Mouse (Mus musculus): ENCODE data around the gene Arhgap42. TPM values are rescaled to one million over a fixed set of nuclear protein-coding genes. Genes with fewer than 3 reads are reported as not detected.
A peak's percentile ranks its signal among the peaks of the same experiment; 100 is the strongest.

Gene Arhgap42
- total RNA-seq, 2 experiments from 2014 or later = 7.4 to 9.4 TPM

DNA sequence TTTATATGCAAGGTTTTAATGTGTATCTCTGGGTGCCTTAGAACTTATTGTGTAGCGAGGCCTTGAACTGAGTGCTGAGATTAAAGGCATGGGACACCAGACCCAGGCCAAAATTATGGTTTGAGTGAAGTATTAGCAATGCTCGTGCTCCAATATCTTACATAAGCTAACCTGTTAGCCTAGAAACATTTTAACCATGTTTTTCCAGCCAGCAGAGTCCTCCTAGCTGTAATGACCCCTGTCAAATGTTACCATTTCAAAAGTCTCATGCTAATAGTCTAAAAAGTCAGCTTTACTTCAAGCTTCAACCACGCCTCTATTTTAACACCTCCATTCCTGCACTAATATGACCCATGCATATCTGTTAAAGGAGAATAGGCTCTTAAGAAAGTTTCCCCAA is 84.3 kb downstream of the Arhgap42 start:
- intact Hi-C loops (cut with DNase I) = no loop called here
- DNase-seq = no peak

DNA sequence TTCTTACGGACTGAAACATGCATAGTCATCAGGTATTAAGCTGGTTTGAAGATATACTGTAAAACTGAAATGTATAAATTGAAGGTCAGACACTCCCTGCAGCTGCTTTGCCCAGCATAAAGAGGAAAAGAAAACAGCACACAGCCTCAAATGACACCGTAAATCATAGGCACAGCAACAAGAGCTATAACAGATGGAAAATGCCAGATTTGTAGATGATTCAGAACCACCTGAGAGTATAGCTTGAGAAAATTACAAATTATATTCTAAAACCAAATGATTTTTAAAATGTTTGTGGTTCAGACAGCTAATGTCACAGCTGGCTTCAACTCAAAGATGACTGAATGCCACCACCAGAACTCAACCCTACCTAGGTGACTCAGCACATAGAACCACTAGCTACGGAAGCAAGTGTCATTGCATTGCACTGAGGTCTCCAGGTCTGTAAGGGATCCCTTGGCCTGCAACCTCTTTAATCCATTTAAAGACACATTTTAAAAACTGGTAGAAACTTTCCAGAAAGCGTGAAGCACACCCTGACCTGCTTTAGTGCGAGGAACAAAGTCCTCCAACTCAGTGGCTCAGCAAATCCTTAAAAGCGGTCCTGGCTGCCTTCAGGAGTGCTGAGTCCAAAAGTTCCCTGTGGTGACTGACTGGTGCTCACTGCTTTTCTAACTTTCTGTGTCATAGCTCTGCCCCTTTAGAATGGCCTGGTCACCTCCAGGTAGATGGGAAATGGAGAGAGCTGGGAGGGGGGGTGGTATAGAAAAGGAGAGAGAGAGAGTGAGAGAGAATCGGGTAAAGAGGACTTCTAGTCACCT is 94.4 kb downstream of the Arhgap42 start:
- DNase-seq = no peak
- intact Hi-C loops (cut with DNase I) = no loop called here

DNA sequence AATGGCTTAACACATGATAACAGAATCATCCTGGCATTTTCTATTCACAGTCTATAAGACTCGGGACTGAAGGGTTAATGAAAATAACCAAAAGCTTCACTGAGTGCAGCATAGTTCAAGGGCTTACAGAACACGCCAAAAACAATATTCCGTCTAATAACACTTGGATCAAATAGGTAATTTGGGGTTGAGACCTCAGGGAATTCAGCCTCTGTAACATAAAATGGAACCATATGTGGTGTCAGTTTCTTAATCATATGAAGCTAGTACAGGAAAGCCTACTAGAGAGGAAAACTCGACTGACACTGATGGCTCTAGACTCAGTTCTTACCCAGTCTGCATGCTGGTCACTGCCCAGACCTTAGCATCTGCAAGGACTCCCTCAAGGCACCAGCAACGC is 95.8 kb downstream of the Arhgap42 start:
- intact Hi-C loops (cut with DNase I) = no loop called here
- no peak for DNase-seq

DNA sequence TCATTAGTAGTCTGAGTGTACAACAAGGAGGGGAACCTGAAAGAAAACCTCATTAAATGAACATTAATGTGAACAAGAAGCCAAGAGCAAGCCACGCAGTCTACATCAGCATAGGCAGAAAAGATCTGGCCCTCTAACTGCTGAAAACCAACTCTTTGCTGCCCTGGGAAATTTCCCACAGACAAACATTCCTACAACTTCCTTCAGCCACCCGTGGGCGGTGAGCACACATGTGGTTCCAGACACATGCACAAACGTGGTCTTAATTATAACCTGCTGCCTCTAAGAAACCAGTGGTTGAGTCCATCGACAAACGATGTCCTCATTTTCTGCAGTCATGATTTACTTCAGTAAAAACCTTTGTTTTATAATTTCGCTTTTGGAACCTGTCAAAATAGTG is 96.3 kb downstream of the Arhgap42 start:
- intact Hi-C loops (cut with DNase I) = no loop called here
- DNase-seq = no peak

DNA sequence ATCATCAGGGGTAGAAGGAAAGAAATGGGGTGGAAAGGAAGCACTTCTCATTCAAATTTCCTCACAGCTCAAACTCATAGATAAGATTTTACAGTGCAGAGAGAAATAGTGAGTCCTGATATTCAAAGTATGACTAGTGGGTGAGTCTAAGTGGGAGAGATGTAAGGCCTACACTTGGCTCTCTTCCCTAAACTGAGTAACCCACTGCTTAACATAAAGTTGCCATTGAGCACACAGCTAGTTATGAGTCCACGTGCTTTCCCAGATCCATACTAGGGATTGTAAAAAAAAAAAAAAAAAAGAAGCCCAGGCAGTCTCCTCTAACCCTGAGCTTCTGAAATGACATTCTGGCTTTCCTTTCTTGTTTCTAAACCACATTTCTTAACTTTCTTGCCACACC is 96.8 kb downstream of the Arhgap42 start:
- no peak for DNase-seq
- intact Hi-C loops (cut with DNase I) = no loop called here

DNA sequence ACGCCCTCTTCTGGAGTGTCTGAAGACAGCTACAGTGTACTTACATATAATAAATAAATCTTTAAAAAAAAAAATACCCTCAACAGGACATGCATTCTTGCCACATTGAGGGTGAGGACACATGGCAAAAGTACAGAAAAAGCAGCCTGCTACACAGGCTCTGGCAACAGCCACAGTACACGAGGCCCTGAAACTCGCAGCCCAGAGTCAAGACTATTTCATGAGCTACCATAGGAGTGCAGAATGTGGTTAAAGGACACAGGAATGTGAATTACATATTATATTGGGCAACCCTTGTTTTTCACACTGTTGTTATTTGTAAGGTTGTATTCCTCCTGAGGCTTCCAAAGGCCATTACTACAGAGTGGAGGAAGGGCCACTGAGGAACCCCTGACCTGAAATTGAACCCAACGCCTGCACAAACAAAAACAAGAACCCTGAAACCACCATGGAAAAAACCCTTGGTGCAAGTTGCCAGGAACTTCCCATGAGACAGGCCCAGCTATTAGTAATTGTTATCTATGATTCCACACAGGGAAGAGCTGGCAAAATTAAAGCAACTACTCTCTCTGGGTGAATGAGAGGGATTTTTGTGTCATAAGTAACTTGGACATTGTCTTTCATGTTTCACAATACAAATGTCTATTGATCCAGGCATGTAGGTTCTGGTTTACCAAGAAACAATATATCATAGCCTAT is 109.8 kb downstream of the Arhgap42 start:
- peak; percentile 65 to 66 for DNase-seq
- intact Hi-C loops (cut with DNase I) = no loop called here

DNA sequence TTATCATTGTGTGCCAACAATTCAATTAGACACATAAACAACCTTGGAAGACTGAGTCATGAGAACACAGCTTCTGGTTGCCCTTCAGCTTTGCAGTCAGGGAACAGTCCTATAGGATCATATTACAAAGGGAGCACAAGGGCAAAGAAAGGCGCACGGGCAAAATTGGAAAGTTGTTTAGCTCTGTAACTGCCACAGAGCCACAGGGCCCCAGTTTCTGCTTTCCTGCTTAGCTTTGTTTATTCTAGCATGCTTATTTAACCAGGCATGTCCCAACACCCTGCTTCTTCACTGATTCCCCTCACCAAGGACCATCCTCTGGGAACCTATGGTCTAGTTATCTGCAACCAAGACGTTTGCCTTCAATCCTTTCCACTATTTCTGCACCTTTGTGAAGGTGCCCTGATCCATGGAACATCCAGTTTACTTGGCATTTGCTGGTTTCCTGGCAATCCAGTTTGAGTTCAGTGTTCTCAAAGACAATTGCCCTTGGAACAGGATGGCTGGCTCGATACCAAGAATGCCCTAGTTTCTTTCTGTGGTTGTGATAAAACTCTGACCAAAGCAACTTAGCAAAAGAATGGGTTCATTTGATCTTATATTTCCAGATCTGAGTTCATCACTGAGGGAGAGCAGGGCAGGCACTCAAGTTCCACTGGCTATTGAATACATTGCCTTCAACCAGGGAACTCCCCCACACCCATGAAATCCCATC is 111.7 kb downstream of the Arhgap42 start:
- DNase-seq = peak in 1 of 2 experiments; percentile 25
- intact Hi-C loops (cut with DNase I) = no loop called here

DNA sequence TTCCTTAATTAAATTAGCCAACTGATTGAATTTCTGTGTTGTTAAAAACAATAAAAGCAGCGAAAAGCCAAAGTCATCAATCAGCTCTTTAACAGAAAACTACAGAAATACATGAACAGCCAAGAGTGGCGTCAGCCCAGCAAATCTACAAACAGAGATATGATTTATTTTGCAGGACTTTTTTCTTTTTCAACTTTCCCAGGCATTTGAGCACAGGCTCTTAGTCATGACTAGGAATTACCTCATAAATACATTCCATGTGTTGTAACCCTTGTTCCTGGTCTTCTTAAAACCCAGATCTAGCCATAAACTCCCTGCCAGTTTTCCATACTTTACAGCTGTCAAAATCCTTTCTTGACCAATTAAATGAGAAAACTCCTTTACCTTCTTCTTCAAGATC is 114.7 kb downstream of the Arhgap42 start:
- DNase-seq = no peak
- intact Hi-C loops (cut with DNase I) = no loop called here

DNA sequence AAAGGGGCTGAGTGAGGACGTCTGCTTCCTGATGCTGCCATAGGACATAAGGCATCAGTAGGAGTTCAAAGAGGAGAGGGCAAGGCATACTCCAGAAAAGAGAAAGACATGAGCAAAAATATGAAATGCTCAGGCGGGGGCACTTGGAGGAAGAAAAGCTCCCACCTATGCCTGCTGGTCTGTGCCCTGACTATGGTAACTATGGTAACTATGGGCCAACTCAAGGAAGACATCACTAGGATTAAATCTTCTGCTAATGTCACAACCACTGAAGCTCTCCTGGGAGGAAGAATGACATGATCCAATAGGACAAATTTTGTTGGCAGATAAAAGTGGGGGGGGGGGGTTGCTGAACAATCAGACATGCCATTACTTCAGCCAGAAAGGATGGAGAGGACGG is 124.6 kb downstream of the Arhgap42 start:
- intact Hi-C loops (cut with DNase I) = no loop called here
- no peak for DNase-seq

DNA sequence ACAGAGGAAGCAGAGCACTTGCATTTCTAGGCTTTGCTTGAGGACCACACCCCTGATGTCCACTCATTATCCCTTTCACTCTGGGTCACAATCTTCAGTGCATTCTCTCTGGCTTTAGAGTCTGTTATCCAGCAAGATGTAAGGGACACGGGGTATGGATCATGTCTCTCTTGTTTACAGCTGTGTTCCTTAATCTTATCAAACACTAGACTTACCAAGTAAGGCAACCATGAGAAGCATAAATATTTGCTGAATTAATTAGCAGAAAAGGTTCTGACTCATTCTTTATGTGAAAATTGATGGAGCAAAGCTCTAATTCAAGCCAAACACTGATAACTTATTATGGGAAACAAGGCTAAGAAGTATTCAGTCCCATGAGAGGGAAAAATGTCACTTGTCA is 125.1 kb downstream of the Arhgap42 start:
- DNase-seq = no peak
- intact Hi-C loops (cut with DNase I) = no loop called here

DNA sequence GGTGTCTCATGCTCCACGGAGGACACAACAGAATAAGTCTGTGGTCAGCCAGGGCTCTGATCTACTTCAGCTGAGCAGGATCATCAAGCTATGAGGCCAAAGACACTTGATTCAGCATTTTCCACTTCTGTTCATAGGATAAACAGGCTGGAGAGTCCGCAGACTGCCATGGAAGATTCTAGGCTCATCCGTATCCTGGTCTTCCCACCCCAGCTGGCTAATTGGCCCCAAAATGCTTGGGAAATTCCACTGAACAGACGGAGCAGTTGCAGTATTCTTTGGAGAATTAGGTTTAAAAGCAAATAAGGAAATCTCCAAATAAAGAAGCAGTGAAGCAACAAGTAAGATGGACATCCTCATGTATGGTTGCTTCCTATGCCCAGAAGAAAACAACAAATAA is 126.0 kb downstream of the Arhgap42 start:
- intact Hi-C loops (cut with DNase I) = no loop called here

DNA sequence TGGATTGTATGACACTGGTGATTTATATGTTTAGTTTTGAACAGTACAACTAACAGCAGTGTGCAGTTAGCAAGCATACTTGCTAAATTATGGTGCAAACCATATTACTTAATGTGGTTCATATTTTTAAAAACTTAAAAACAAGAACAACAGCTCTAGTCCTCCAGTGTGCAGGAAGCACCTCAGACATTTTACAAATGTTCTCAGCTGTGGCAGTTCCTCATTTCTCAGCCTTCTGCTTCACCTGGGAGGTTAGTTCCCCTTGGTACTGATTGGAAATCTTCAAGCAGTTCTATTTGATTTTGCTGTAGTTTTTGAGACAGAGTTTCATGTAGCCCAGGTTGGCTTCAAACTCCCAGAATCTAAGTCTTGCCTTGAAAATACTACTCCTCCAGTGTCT is 131.2 kb downstream of the Arhgap42 start:
- DNase-seq = no peak
- intact Hi-C loops (cut with DNase I) = no loop called here

More for the DNA sequence above, 126.0 kb downstream of the Arhgap42 start:
- peak; percentile 28 to 35 for DNase-seq

DNA sequence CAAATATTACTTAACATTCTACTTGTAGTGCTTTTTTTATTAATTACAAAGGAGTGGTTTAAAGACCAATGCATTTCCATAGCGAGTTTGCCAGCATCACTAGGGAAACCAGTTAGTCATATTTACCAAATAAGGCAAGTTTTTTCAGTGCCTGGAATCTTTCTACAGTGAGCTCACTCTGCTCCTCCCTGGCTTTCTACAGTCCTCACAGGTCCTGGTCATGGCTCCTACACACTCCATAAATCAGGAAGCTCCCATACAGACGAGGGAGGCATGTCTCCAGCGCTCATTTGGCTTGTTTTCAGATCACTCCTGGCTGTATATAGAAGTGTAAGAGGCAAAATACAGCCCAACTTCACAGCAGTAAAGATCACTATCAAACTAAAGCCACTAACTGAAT is 134.1 kb downstream of the Arhgap42 start:
- intact Hi-C loops (cut with DNase I) = no loop called here

DNA sequence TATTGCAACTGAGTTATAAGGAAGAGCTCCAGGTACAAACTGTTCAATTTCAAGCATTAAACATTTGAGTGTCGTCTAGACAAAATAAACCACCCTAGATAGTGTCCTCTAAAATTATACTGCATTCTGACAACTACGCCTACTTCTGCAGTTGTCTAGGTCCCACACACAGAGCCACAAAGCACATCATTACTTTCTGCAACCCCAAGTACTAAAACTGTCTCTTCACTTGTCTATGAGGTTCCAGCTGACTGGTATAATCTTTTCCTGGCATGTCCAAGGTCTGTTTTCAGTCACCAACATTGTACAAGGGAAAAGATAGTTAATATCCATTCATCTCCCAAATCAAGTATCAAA is 136.8 kb downstream of the Arhgap42 start:
- intact Hi-C loops (cut with DNase I) = no loop called here
- DNase-seq = no peak

More for the DNA sequence above, 134.1 kb downstream of the Arhgap42 start:
- no peak for DNase-seq

DNA sequence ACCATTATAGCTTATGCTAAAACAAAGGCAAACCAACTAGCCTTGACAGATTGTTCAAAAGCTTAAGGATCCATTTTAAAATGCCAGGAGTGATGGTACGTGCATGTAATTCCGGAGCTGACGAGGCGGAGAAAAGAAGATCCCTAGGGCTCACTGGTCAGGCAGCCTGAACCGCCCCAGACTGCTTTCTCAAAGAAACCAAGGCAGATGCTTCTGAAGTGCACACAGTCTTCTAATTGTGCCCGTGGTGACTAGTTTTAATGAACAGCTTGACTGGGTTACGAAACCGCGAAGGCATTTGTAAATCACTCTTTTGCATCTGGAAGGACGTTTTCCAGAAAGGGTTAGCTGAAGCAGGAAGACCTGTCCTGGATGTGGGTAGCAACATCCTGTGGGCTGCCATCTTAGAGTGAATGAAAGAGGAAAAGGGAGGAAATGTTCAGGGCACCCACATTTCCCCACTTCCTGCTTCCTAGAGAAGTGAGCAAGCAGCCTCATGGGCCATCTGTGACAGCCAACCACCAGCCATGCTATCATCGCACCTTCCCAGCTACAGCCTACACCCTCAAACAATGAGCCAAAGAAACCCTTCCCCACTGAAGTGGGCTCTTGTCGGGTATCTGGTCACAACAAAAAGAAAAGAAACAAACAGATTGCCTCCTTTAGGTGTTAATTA is 137.3 kb downstream of the Arhgap42 start:
- intact Hi-C loops (cut with DNase I) = no loop called here
- DNase-seq = no peak

DNA sequence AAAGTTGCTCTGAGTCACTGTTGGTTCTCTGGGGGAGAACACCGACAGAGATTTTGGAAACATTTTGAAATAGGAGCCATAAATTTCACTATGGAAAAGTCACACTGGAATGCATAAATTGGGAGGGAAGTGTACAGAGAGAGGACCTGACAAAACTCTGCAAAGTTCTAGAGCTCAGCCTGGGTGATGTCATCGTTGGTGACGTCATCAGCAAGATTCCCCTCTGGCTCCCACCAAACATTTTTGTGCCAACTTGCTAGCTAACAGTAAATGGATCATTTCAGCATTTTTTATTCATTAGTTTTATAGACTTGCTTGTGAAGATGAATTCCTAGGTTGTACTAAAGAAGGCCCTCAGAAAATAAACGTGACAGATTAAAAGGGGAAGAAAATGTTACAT is 137.8 kb downstream of the Arhgap42 start:
- no peak for DNase-seq
- intact Hi-C loops (cut with DNase I) = no loop called here

DNA sequence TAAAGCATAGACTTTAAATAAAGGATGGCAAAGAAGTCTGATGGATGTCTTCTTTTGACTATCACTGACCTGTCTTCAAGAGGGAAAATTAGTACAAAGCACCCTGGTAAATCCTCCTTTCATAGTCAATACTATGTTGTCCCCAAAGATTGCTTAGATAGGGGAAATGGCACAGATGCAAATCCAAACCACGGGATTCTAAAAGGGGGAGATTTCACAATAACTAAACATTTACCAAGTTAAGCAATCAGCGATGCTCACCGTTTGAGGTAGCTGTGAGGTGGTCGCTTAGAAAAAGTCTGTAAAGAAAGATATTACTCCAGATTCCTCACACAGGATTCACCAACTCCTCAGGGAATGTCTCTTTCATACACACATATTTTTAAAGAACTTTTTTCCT is 141.1 kb downstream of the Arhgap42 start:
- DNase-seq = no peak
- intact Hi-C loops (cut with DNase I) = no loop called here

DNA sequence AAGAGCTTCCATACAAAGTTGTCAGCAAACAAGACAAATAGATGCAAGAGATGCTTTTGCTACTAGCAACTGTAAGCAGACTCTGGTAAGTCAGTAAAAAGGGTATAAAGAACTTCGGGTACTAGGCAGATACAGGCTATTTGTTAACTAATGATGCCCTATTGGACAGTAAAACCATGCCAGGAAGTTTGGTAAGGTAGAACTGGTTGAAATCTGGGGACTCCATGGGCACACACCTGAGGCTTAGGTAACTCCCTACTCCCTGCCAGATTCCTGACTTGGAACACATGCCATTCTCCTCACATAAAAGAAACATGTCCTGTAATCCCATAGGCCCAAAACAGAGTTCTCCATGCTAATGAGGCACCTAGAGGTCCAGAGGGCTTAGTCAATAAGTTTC is 142.1 kb downstream of the Arhgap42 start:
- intact Hi-C loops (cut with DNase I) = no loop called here
- DNase-seq = no peak

DNA sequence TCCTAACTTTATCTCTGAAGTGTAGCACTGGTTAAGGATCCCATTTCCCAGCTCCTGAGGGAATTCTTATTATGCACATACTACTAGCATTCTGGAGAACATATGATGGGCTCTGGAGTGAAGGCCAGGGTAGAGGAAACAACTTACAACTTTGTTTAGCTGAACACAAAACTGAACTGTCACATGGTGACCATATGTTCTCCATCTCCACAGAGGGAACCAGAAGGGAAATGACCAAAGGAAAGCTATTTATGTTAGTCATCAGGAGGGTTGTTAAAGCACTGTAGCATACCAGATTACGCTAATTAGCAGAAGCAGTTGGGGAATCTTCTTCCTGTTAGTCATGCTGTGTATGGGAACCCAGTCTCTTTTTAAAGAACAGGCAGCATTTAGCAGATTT is 145.8 kb downstream of the Arhgap42 start:
- intact Hi-C loops (cut with DNase I) = no loop called here
- DNase-seq = no peak

DNA sequence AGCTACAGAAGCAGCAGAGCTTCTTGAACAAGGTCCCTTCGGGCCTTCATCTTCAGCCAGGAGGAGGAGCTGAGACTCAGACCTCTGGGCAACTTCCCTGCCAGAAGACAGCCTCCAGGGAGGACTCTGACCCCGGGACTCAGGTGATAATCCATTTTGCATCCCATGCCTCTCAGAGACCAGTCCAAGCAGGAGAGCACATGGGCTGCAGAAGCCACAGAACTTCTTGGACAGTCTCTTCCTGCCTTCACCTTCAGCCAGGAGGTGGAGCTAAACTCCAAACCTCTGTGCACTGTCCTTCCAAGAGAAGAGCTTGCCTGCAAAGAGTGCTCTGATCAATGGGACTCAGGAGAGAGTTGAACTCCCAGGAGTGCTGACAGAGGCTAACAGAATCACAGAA is 155.5 kb downstream of the Arhgap42 start:
- intact Hi-C loops (cut with DNase I) = loop anchor here (1.0 to 10.0 kb wide), 2 partner anchors 151 to 291 kb away; partner anchors contain the start of gene Arhgap42
- DNase-seq = peak; percentile 18 to 29

DNA sequence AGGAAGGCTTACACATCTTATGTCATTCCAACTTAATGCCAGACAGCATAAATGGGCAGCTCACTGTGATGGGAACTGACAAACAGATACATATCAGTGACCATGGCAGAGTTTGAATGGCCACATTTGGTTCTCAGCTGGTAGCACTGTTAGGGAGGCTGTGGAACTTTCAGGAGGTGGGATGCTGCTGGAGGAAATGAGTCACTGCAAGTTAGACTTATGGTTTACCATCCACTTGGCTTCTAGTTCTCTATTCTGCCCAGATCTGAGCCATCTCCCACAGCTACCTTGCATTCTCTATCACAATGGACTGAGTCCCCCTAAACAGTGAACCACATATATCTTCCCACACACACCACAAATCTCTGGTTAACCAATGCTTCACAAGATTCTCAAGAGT is 186.0 kb downstream of the Arhgap42 start:
- no peak for DNase-seq
- intact Hi-C loops (cut with DNase I) = loop anchor here (5.0 kb wide), 1 partner anchor 184 kb away; the partner anchor contains the start of gene Arhgap42

All from heart, postnatal 36 days (tissue).